Mouse (Mus musculus): ENCODE measurements at regions not wholly inside any gene's neighbourhood (a gene's known extent, or its start where the extent isn't known, plus 50 kb on each side); places are given as distances from the start of the nearest gene placed in this dataset.

DNA sequence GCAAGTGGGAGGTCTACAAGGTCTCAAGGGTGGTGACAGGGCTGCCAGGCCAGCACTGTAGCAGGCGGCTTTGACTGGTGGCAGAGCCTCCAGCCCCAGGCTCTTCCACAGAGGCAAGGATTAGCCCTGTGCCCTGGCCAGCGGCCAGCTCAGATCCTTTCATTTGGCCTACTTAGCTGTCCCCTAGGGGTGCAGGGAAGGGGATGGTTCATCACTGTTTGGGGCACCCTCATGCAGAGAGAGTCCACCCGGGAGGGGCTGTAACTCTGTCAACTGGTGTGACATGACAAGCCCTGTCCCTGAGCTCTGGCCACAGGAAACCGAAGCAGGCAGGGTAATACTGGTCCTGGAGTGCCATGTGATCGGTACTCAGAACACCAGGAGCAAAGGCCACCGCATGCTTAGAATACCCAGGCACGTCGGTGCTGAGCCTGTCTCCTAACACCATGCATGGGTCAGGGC is 378.4 kb downstream of the Zfp536 start:
- 52% methylated on average over 8 of the region's 8 CpGs for WGBS (ENCODE audit: insufficient replicate concordance)
- ATAC-seq (replicated peaks; ENCODE audit: insufficient number of reproducible peaks, low FRiP score, low TSS enrichment), result no peak

DNA sequence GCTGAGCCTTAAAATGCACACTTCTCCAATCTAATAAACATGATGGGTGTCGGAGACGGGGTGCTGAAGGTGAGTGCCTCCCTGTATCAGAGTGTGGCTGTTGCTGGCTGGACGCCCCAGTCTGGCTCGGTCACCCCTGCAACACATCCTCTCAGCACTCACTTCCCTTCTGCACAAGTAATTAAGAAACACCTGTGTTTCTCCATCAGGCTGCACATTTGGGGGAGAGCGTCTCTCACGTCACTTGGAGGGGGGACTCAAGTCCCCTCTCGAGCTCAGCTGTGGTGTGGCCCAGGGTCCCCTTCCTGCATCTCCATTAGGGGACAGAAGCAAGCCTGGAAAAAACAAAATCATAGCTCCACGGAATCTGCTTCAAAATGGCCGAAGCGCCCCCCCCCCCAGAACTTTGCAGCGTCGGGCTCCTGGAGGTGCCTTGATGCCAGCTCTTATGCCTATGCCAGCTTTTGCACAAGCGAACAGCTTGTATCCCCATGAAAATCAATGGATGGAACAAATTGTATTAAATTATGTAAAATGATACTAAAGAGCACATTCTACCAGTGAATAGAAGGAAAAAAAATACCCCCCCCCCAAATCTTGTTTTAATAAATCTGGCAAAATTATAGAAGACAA is 377.4 kb downstream of the Zfp536 start:
- H3K4me2 ChIP-seq, result no peak overlapping the region
- no peaks in the 10 kb centered on the region; the same call in 1 of the 2 replicates for H3K9me3 ChIP-seq (replicated peaks; ENCODE audit: control insufficient read depth, low read length)
- no peaks in the 10 kb centered on the region for H3K4me1 ChIP-seq (ENCODE audit: control insufficient read depth, insufficient read depth, low read length)
- WGBS (ENCODE audit: insufficient replicate concordance), result 79% methylated on average over 13 of the region's 13 CpGs
- H3K4me3 ChIP-seq (ENCODE audit: low read depth, low read length), result no peak overlapping the region
- no peaks in the 10 kb centered on the region for H3K36me3 ChIP-seq (ENCODE audit: control insufficient read depth, insufficient read depth, low read length)
- no peak overlapping the region for H3K9ac ChIP-seq (ENCODE audit: low read depth, low read length)
- no peaks in the 10 kb centered on the region for H3K27me3 ChIP-seq (ENCODE audit: control insufficient read depth, insufficient read depth, low read length)
- no peak overlapping the region for H3K27ac ChIP-seq (ENCODE audit: low read depth, low read length)
- no peak for ATAC-seq (replicated peaks; ENCODE audit: insufficient number of reproducible peaks, low FRiP score, low TSS enrichment)

More for the DNA sequence above, 378.4 kb downstream of the Zfp536 start:
- H3K4me3 ChIP-seq (ENCODE audit: low read depth, low read length), result no peak overlapping the region
- no peak overlapping the region for H3K27ac ChIP-seq (ENCODE audit: low read depth, low read length)
- H3K9ac ChIP-seq (ENCODE audit: low read depth, low read length), result no peak overlapping the region
- no peaks in the 10 kb centered on the region for H3K4me1 ChIP-seq (ENCODE audit: control insufficient read depth, insufficient read depth, low read length)
- no peaks in the 10 kb centered on the region for H3K27me3 ChIP-seq (ENCODE audit: control insufficient read depth, insufficient read depth, low read length)
- no peaks in the 10 kb centered on the region; the same call in 1 of the 2 replicates for H3K9me3 ChIP-seq (replicated peaks; ENCODE audit: control insufficient read depth, low read length)
- no peaks in the 10 kb centered on the region for H3K36me3 ChIP-seq (ENCODE audit: control insufficient read depth, insufficient read depth, low read length)
- no peak overlapping the region for H3K4me2 ChIP-seq

- H3K36me3 ChIP-seq (ENCODE audit: control insufficient read depth, insufficient read depth, low read length), result no peaks in the 10 kb centered on the region
- H3K4me1 ChIP-seq (ENCODE audit: control insufficient read depth, insufficient read depth, low read length), result no peaks in the 10 kb centered on the region
- WGBS (ENCODE audit: insufficient replicate concordance), result 85% methylated on average over 2 of the region's 2 CpGs
- no peaks in the 10 kb centered on the region for H3K27me3 ChIP-seq (ENCODE audit: control insufficient read depth, insufficient read depth, low read length)
- no peak overlapping the region for H3K9ac ChIP-seq (ENCODE audit: low read depth, low read length)
- no peak overlapping the region for H3K4me3 ChIP-seq (ENCODE audit: low read depth, low read length)
- no peaks in the 10 kb centered on the region; the same call in 1 of the 2 replicates for H3K9me3 ChIP-seq (replicated peaks; ENCODE audit: control insufficient read depth, low read length)
- ATAC-seq (replicated peaks; ENCODE audit: insufficient number of reproducible peaks, low FRiP score, low TSS enrichment), result no peak
- no peak overlapping the region for H3K4me2 ChIP-seq
- no peak overlapping the region for H3K27ac ChIP-seq (ENCODE audit: low read depth, low read length)
These were observed 370.0 kb downstream of the Zfp536 start for GRCm38 (mm10) chr7:37403483-37403882.

DNA sequence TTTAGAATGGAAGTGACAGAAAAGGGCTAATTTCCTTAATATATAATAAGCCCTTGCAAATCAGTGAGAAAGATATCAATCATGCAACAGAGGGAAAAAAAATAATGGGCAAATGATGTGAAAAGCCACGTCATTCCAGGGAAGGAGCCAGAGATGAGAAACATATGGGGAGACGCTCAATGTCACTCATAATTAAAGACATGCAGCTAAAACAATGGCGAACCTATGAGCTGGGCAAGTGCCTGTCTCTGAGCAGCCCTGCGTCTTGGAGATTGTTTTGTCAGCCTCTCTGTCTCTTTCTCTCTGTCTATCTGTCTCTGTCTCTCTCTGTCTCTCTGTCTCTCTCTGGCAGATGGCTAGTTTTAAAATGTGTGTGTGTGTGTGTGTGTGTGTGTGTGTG is 360.1 kb downstream of the Zfp536 start:
- H3K9ac ChIP-seq (ENCODE audit: low read depth, low read length), result no peak overlapping the region
- no peaks in the 10 kb centered on the region for H3K36me3 ChIP-seq (ENCODE audit: control insufficient read depth, insufficient read depth, low read length)
- H3K9me3 ChIP-seq (replicated peaks; ENCODE audit: control insufficient read depth, low read length), result no peaks in the 10 kb centered on the region
- H3K27me3 ChIP-seq (ENCODE audit: control insufficient read depth, insufficient read depth, low read length), result no peaks in the 10 kb centered on the region
- WGBS (ENCODE audit: insufficient replicate concordance), result 70% methylated on average over 4 of the region's 4 CpGs
- H3K4me2 ChIP-seq, result no peak overlapping the region
- H3K4me3 ChIP-seq (ENCODE audit: low read depth, low read length), result no peak overlapping the region
- no peak for ATAC-seq (replicated peaks; ENCODE audit: insufficient number of reproducible peaks, low FRiP score, low TSS enrichment)
- no peaks in the 10 kb centered on the region for H3K4me1 ChIP-seq (ENCODE audit: control insufficient read depth, insufficient read depth, low read length)
- no peak overlapping the region for H3K27ac ChIP-seq (ENCODE audit: low read depth, low read length)

- H3K9ac ChIP-seq (ENCODE audit: low read depth, low read length), result no peak overlapping the region
- no peaks in the 10 kb centered on the region for H3K9me3 ChIP-seq (replicated peaks; ENCODE audit: control insufficient read depth, low read length)
- no peak overlapping the region for H3K4me3 ChIP-seq (ENCODE audit: low read depth, low read length)
- H3K27ac ChIP-seq (ENCODE audit: low read depth, low read length), result no peak overlapping the region
- no peak for ATAC-seq (replicated peaks; ENCODE audit: insufficient number of reproducible peaks, low FRiP score, low TSS enrichment)
- H3K27me3 ChIP-seq (ENCODE audit: control insufficient read depth, insufficient read depth, low read length), result no peaks in the 10 kb centered on the region
- H3K4me1 ChIP-seq (ENCODE audit: control insufficient read depth, insufficient read depth, low read length), result no peaks in the 10 kb centered on the region
- H3K4me2 ChIP-seq, result no peak overlapping the region
- WGBS (ENCODE audit: insufficient replicate concordance), result 74% methylated on average over 10 of the region's 10 CpGs
- no peaks in the 10 kb centered on the region for H3K36me3 ChIP-seq (ENCODE audit: control insufficient read depth, insufficient read depth, low read length)
These were observed 351.7 kb downstream of the Zfp536 start for GRCm38 (mm10) chr7:37421704-37422103.

All from heart, embryonic 11.5 days (tissue).